Mouse (Mus musculus) small intestine, adult 2 months (tissue): ENCODE data around the gene Ap1ar.

Experiments
- CTCF ChIP-seq: fragments of 200-500 bp; IDR thresholded peaks from 2 replicates; pipeline ENCODE4 v1.5.1; 2012; ENCODE audit warnings: low read depth, mild to moderate bottlenecking, control low read depth, inconsistent platforms, low read length, moderate library complexity, mixed read lengths; ENCODE audit not compliant: insufficient replicate concordance, insufficient read length; ENCODE audit errors: extremely low read depth
- POLR2A ChIP-seq: fragments of 200-500 bp; IDR thresholded peaks from 2 replicates; pipeline ENCODE4 v1.6.1; 2012; ENCODE audit warnings: low read depth, mild to moderate bottlenecking, control low read depth, inconsistent platforms, low read length, moderate library complexity

- TF ChIP-seq CTCF: no peak
- TF ChIP-seq POLR2A: no peak
Measured at GRCm38 (mm10) chr3:127805991-127806390, 31.3 kb downstream of the Ap1ar start.
